Mouse (Mus musculus) B cell, adult 2 months (primary cell): ENCODE data around the gene Pxdc1.
A peak's percentile ranks its signal among the peaks of the same experiment; 100 is the strongest.

ENCODE experiments used
- DNase-seq, 2 experiments: peaks; one replicate each; pipeline ENCODE4 v3.0.0; 2022

Gene Pxdc1

DNA sequence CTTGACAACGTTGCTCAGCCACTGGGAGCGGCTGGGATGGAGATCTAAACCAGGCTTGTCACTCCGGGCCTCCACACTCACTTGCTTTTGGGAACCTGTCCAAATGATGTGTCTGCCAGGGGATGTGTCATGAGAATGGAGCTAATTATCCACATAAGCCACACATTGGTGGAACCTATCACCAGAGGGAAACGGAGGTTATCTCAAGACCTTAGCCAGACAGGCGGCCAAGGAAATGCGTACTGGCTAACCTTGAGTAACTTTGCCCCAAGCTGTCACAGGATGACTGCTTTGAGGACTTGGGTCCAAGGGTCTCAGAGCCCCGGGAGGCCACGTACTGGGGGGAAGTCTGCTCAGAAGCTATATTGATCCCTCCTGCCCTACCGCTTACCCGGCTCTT lies 2.3 kb downstream of the Pxdc1 start:
- DNase-seq, result no peak

DNA sequence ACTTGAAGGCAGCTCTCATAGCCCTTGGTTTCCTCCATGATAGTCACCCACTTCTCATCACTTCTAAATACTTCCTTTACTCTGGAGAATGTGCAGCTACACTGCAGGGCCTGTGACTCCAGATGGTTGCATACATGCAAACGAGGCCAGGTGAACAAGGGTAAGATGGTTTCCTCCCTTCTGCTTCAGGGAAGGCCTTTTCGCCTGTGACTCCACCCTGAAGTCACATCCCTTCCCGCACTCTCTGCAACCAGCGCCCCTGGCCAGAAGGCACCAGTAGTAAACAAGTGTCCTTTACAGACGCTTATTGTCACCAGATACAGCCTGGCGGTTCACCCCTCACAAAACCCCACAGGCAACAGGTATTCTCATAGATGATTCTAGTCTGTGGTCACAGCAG lies 2.9 kb downstream of the Pxdc1 start:
- peak; percentile 47 to 49 for DNase-seq

DNA sequence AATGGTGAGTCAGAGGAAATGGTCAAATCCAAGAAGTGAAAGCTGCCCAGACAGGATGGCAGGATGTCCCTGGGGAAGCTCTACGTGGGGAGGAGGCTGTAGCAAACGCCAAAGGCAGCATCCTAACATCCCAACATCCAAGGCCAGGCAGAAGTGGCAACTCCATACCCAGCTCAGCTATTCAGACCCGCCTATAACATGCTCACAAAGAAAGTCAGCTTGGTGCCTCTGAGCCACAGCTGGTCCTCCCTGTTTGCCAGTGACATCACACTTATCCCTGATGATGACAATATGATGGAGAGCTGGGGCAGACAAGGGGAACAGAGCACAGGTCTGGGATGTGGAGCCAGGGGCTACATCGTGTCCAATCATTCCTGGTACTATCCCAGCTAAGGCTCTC lies 5.5 kb downstream of the Pxdc1 start:
- DNase-seq, result no peak

DNA sequence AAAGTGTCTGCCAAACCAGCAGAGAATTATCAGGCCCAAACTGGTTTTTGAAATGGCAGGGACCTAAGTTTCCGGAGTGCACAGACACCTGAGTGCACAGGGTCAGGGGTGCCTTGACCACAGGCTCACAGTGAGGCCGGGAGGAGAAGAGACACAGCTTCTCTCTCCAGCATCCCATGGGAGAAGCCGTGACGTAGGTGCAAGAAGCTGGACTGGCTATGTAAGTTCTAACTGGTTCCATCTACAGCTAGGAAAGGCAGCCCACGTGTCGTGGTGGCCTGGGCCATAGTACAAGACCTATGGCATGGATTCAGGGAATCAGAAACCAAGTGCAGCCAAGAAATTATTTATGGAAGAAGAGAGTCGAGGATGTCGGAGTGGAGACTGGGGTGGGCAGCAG lies 6.1 kb downstream of the Pxdc1 start:
- no peak for DNase-seq

DNA sequence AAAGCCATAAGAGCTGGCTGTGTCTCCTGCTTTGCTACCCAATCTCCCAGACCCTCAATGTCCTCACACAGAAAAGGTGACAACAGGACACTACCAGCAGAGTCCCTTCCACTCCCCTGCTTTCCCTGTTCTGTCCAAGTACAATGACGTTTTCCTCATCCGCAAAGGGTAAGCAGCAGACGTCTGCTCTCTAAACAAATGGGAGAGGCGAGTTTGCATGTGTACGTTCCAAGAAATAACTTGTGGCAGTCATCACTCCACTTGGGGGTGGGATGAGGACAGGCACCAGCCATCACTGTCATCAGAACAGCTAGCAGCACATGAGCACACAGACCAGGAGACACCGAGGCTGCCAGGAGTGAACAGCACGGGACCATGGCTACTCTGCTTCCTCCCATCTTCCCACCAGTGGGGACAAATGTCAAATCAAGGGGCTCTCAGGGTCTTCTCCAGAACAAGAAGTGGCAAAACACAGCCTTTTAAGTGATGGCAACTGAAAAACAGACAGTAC lies 7.0 kb downstream of the Pxdc1 start:
- no peak for DNase-seq

DNA sequence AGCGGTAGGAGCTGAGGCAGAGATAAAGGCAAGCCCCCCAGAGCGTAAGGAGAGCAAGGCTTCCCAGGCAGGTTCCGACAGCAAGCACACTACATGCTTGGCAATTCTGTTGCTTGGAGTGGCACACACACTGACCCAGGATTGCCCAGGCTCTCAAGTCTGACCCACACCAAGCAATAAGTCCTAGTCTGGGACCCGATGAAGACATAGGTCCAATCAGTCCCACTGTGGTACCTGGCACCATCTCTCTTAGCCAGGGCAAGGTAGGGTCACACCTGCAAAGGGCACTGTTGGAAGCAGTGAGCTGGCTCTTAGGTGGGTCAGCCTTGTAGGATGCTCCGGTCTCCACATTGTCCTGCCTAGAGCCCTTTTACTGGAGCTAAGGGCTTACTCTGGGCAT lies 7.8 kb downstream of the Pxdc1 start:
- DNase-seq, result no peak

DNA sequence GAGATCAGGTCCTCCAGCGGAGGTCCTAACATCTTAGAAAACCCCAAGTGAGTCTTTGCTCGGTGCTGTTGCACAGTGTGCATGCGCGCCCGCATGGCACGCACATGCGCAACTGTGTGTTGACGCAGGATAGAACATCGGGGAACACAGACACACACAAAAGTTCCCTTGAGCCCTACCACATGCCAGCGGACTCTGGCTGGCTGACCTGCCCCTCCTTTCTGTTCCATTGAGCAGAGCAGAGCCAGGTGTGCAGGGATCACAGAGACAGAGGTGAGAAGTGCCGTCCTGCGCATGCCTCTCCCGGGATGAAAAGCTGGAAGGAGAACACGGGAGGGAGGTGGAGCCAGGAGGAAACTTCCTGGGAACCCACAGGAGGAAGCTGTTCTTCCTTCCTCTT lies 8.9 kb downstream of the Pxdc1 start:
- no peak for DNase-seq

DNA sequence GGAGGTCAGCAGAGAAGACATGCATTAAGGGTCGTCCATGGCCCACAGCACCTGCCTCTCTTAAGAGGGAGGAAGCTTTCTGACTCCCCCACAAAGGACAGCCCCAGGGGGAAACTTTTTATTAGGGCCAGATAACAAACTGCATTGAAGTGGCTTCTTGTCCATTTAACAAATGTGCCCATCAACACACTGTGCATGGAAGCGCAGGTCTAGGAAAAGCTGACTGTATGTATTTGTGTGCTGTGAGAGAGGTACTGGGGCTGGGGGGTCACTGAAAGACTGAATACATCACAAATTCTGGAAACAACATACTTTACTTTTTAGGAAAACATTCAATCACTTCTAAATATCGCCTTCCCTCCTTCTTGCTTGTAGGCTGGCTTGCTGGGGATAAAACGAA lies 9.4 kb downstream of the Pxdc1 start:
- DNase-seq, result no peak

DNA sequence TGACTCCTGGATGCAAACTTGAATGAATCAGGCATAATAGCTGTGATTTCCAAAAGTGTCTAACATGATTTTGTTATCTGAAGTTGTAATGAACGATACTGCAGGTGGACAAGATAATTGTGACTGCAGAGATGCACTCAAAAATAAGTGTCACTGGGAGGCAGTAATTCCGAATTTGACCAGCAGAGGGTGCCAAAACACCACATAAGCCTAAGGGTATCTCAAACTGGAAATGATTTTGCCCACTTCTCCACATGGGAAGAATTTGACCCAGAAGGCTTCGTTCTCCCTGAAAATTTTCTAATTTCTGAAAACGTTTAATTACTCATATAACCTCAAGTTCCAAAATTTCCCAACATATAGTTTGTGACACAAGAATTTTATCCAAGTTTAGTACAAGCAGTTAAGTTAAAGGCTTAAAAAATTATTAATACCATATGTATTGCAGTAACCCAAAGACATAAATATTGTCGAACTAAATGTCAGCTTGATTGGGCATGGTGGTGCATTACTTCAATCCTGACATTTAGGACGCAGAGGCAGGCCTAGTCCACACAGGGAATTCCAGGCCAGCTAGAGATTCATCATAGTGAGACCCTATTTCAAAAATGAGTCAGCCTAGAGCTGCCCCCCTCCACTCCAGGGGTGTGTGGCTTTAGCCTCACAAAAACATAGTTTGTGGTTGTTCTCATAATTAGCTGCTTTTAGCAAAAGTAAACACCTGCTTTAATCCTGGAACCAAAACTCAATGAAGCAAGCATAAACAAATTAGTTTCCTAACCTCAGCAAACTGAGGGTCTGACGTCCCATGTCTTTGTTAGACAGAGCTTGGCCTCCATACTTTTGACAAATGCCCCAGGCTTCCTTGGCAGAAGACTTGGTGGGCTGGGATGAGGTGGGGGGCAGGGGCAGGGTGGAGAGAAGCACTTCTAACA lies 10.1 kb downstream of the Pxdc1 start:
- DNase-seq, result peak; percentile 83 to 84

DNA sequence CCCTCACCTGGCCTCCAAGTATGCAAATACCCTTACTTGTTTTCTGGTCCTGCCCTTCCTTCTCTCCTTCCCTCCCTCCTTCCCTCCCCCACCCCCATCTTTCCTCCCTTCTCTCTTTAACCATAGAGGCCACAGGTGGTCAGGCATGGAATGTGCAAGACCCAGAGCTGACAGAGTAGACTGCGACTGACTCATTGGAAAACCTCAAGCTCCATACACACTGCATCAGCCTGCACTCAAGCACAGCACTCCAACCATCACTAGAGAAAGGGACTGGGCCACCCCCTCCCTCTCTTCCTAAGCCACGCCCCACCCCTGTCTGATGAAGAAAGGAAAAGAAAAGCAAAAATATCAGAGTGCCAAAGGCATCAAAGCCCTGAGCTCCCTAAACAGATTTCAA lies 12.2 kb downstream of the Pxdc1 start:
- no peak for DNase-seq

DNA sequence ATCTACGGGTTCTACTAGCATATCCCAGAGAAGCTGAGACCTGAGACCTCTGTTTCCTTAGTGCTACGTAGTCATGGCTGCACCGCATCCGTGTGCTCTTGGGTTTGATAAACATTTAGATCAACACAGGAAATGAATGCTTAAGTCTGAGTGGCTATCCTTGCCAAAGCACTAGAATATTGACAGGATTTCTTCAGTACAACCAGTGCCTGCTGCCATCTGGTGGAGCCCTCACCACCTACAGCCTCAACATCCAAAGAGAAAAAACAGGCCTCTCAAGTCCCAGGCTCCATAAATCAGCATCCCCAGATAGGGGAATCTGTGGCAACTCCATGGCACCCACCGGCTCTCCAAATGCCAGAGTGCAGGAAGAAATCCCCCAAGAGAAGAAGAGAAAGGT lies 17.3 kb downstream of the Pxdc1 start:
- DNase-seq, result peak; percentile 21 to 36

DNA sequence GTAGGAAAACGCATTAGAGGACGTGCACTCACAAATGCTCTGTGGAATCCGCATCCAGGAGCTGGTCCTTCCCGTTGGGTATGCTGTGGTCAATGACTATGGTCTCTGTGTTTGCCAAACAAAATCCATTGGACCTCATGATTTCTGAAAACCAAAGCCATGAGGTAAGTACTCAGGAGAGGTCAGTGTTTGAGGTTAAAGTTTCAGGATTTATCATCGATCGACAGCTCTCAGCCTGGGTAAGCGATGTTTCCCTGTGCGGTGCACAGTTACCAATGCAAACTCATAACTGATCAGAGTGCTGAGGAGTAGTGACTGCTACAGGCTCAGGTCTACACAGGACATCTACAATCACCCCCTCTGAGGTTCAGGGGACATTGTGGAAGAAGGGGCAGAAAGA lies 23.0 kb downstream of the Pxdc1 start:
- DNase-seq, result no peak

DNA sequence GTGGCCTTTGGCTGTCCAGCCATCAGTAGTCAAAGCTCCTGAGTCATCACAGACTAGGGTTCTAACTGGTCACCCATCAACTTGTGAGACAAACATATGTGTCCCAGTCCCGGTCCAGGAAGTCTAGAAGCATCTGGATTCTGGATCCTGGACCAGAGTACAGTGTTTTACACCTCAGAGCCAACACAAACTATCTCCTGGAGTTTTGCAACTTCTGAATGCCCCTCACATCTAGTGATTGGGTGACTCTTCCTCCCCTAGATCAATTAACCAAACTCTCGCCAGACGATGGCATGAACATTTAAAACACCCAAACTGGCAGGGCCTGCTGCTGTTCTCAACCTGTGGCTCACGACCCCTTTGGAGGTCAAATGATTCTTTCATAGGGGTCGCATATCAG lies 23.5 kb downstream of the Pxdc1 start:
- DNase-seq, result no peak

DNA sequence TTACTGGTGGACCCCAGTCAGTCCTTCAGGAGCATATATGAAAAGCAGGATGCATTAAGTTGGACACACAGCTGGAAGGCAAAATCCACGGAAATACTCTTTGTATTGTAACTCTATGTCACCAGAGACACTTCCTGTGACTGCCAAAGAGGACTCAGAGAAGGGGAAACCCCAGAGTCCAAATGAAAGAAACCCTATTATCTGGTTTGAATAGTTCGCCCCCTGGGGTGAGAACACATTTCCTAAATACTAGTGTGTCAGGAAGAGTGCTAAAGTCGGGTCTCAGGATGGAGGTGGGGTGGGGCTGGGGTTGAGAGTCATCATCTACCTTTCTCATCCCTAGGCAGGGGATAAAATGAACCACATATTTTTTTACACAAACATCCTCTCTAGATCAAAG lies 25.8 kb downstream of the Pxdc1 start:
- no peak for DNase-seq

DNA sequence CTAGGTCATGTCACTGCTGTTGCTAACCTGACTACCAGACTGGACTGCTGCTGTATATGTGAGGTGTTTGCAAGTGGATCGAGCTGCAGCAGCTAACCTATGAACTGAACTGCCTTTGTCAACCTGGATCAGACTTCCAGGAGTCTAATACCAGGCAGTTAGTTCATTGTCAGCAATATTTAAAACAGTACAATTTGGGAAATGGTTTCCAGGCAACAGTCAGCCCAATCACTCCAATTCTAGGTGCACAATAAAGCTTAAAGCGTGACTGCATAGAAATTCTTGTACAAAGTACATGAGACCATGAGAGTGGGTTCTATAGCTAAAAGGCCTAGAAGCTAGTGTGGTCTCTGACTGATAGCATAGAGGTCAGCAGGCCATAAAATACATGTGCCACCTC lies 28.9 kb downstream of the Pxdc1 start:
- no peak for DNase-seq

DNA sequence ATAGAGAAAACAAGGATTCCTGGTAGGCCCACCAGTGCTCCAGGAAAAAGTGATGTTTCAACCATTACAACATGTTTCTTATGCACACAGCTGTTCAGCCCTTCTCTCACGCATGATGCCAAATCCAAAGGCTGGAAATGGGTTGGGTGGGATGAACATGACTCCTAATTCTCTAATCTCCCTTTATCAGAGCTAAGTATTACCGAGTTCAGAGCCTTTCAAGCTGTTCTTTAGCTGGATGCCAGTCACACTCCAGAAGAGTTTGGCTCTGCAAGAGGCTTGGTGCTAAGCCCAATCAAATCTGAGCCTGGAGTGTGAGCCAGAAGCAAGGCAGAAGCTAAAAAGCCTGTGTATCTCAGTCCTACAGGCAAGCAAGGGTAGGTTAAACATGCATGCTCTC lies 40.9 kb downstream of the Pxdc1 start:
- DNase-seq, result no peak

DNA sequence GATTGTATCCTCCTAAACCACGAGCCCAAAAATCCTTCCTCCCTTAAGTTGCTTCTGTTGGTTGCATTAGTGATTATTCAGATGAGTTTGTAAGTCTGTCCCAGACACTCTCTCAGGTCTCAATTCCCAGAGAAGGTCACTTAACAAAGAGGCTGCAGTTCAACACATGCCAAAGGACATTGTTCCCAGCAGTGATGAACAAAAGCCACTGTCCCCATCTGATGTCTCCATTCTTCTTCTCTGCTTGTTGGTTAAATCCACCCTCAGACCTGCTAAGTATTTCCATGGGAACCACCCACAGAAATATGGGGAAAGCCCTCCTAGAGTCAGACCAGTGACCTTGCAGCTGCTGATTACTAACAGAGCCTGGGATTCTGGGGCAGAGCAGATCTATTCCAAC lies 43.6 kb downstream of the Pxdc1 start:
- DNase-seq, result no peak

DNA sequence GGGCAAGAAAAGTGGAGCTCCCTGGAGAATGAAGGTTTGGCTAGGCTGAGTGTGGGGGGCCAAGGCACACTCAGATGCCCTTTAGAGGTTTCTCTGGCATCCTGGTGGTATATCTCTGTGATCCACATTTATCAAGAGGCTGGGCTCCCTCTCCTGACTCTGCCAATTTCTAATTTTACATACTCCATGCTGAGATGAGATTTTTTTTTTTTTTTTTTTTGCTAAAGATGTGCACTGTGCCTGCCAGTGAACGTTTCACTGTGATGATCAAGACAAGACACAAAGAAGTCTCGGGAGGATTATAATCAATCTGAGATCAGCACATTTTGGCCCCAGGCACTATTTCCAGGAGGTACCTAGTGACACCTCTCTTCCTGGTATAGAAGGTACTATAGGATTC lies 46.2 kb downstream of the Pxdc1 start:
- DNase-seq, result no peak

DNA sequence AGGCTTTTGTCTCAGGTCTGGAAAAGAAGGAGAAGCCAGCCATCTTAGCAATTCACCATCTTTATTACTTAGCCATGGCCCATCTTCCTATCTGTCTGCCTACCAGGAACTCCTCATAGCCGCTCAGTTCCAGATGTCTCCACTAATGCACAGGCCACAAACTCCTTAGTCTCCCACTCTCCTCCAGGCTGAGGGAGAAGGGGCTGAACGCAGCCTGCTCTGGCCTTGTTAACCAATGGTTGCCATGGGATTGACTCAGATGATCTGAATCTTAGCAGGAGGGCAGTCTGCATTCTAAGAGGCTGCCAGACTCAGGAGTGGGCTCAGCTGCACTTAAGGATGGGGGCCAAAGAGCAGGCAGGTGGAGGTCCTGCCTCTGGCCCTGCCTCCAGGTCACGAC lies 47.4 kb downstream of the Pxdc1 start:
- no peak for DNase-seq

DNA sequence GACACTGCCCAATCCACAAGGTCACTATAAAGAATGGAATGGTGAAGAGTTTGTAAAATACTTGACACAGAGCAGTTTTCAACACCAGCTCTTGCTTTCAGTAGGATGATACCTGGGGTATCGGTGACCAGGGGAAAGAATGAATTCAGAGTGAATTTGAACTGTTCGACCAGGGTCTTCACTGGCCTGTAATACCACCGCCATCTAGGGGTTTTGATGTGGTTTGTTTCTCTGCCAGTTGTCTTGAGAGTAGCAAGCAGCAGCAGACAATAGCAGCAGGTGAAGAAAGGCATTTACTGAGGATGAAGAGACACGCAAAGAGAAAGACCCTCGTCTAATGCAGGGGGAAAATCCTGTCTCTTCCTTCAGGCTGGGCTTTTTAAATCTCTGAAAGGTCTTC lies 48.1 kb downstream of the Pxdc1 start:
- DNase-seq, result no peak

DNA sequence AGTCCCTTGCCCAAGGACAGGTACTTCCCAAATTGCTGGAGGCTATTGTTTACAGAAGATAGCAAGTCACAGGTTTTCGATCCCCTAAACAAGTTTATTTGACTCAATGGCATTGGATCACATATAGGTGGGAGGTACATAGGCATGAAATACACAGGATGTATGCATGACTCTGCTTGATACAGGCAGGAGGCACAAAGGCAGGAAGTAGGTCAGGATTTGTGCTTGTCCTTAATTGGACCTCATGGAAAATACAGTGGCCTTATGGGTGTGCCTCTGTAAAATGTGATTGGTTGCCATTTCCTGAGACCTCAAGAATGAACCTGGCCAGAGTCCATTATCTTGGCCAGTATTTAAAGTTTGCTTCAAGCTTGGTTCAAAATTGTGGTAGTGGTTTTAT lies 48.9 kb downstream of the Pxdc1 start:
- DNase-seq, result no peak

DNA sequence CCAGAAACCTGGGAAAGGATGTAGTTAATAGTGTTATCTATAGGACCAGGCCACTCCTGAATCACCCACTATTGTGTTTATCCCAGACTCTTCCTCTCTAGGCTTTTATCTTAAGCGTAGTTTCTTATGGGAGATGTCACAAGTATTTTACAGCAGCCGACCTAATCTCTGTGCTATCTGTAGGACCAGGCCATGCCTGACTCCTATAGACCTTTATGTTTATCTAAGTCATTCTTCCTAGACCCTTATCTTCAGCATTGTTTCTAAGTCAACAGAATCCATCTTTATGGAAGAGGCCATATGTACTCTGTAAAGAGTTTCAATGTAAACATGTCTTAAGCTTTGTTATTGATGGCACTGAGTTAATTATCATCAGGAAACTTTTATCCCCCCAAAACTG lies 50.5 kb downstream of the Pxdc1 start:
- DNase-seq, result no peak

DNA sequence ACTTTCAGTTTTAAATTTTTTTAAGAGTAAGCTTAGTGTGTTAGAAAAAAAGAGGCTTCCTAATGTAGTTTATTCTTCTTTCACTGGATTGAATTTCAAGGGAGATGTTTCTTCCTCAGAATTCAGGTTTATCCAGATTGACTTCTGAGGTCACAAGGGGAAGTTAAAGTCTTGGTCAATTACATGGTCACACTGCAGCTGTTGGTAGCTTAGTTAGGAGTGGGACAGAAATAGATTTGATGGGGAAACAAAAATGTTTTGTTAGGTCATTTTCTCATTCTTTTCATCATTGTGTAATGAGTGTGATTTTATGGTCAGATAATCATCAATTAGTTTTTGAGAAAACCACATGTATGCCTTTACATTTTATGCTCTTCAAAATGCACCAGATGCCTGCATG lies 56.5 kb downstream of the Pxdc1 start:
- DNase-seq, result no peak
